Mouse (Mus musculus): ENCODE measurements around the gene Khdc3. TPM values are rescaled to one million over a fixed set of nuclear protein-coding genes. Genes with fewer than 3 reads are reported as not detected.

Gene Khdc3
- polyA plus RNA-seq (2015; fragmentation: Nextera tagmentation; extraction: Ambion mirVana), result 0.12 and 0.14 TPM in 2 replicates

DNA sequence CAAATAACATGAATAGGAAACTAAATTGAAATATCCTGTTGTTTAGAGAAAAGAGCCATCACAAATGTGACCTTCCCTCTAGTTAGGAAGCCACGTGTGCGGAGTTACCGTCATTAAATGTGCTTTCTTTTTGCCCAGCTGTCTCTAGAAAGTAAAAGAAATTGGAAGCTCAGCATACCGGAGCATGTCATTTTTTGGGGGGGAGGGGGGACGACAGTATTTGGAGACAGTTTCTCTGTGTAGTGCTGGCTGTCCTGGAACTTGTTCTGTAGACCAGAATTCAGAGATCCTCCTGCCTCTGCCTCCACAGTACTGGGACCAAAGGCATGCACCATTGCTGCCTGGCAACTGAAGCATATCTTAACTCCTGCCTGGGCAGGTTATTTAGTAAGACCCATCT, at the start of gene Khdc3:
Khdc3 (plus strand) TSS at position 301 of the 400 bp plus-strand sequence.
- H3K4me3 ChIP-seq (ENCODE audit: low read depth, low read length), result no peak within 1 kb of the TSS
- H3K36me3 ChIP-seq (ENCODE audit: insufficient read depth, low read length), result no peaks in the 10 kb centered on the region
- H3K27ac ChIP-seq (ENCODE audit: low read length), result no peak within 1 kb of the TSS
- no peak within 1 kb of the TSS for H3K9ac ChIP-seq (replicated peaks; ENCODE audit: low read depth)
- DNase-seq (ENCODE audit: low spot score), result no peak
- WGBS, result 84% methylated on average over 5 of the region's 5 CpGs
- ATAC-seq, result no peak
- 0 out of 2 replicates have a peak, but pooled peaks cover 3% of the 10 kb centered on the region for H3K4me1 ChIP-seq (ENCODE audit: insufficient read depth, low read depth, low read length)
- H3K4me2 ChIP-seq (replicated peaks; ENCODE audit: low read depth, low read length), result no peak within 1 kb of the TSS
- H3K9me3 ChIP-seq (ENCODE audit: low read length), result no peaks in the 10 kb centered on the region
- H3K27me3 ChIP-seq (replicated peaks; ENCODE audit: insufficient read depth, low read length), result no peaks in the 10 kb centered on the region
- TF ChIP-seq EP300 (IDR thresholded peaks at IDR 0.05) (no peak), CTCF (IDR thresholded peaks at IDR 0.05) (no peak)

DNA sequence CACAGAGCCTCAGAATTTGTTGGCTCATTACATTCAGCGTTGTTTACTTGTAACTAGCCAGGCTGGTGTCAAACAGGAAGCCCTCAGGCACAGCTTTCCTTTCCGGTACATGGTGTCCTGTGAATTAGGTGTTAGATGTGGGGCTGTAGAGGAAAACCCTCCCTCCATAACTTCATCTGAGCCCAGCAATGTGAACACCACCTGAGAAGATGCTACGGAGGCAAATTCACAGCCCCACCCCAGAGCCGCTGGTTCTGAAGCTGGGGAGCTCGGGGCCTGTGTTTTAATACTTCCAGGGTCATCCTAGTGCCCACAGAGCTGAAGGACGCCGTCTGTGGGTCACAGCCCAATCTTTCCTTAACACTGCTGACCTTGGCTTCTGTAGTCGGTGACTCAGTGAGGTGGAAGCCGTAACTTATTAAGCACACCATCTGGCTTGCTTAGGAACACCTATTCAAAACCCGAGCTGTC, 46.2 kb upstream of the Khdc3 start:
- ATAC-seq, result peak; percentile 35; the same call in 1 of the 2 replicates
- 55% methylated on average over 10 of the region's 10 CpGs for WGBS

DNA sequence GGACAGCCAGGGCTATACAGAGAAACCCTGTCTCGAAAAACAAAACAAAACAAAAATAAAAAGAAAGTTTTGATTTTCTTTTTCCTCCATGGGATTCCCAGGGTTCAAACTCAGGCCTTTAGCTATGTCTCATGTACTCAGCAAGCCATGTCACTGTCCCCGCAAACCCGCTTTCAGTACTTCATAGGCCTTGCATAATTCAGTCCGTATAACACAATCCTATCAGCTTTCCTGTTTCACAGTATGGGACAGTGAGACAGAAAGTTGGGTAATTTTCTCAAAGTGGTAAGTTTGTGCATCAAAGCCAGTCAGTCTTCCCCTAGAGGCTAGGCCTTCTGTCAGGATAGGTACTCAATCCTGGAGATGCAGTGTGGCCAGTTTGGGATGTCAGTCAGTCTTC, 42.4 kb upstream of the Khdc3 start:
- H3K27ac ChIP-seq (ENCODE audit: low read length), result no peak overlapping the region
- H3K9ac ChIP-seq (replicated peaks; ENCODE audit: low read depth), result no peak overlapping the region
- WGBS, result 85% methylated on average over 4 of the region's 4 CpGs
- no peaks in the 10 kb centered on the region for H3K4me1 ChIP-seq (ENCODE audit: insufficient read depth, low read depth, low read length)
- TF ChIP-seq EP300 (IDR thresholded peaks at IDR 0.05) (no peak), CTCF (IDR thresholded peaks at IDR 0.05) (no peak)
- no peaks in the 10 kb centered on the region for H3K9me3 ChIP-seq (ENCODE audit: low read length)
- DNase-seq (ENCODE audit: low spot score) (no peak), ATAC-seq (no peak)
- H3K36me3 ChIP-seq (ENCODE audit: insufficient read depth, low read length), result no peaks in the 10 kb centered on the region
- no peak overlapping the region for H3K4me3 ChIP-seq (ENCODE audit: low read depth, low read length)
- H3K27me3 ChIP-seq (replicated peaks; ENCODE audit: insufficient read depth, low read length), result no peaks in the 10 kb centered on the region
- no peak overlapping the region for H3K4me2 ChIP-seq (replicated peaks; ENCODE audit: low read depth, low read length)

More for the DNA sequence above, 46.2 kb upstream of the Khdc3 start:
- Histone ChIP-seq H3K4me3 (ENCODE audit: low read depth, low read length) (no peak overlapping the region), H3K27ac (ENCODE audit: low read length) (no peak overlapping the region), H3K9ac (replicated peaks; ENCODE audit: low read depth) (no peak overlapping the region), H3K4me1 (ENCODE audit: insufficient read depth, low read depth, low read length) (no peaks in the 10 kb centered on the region), H3K4me2 (replicated peaks; ENCODE audit: low read depth, low read length) (no peak overlapping the region), H3K27me3 (replicated peaks; ENCODE audit: insufficient read depth, low read length) (no peaks in the 10 kb centered on the region), H3K9me3 (ENCODE audit: low read length) (no peaks in the 10 kb centered on the region), H3K36me3 (ENCODE audit: insufficient read depth, low read length) (no peaks in the 10 kb centered on the region)
- TF ChIP-seq CTCF (IDR thresholded peaks at IDR 0.05) (no peak), EP300 (IDR thresholded peaks at IDR 0.05) (peak; percentile 90)
- DNase-seq (ENCODE audit: low spot score), result peak; percentile 33

DNA sequence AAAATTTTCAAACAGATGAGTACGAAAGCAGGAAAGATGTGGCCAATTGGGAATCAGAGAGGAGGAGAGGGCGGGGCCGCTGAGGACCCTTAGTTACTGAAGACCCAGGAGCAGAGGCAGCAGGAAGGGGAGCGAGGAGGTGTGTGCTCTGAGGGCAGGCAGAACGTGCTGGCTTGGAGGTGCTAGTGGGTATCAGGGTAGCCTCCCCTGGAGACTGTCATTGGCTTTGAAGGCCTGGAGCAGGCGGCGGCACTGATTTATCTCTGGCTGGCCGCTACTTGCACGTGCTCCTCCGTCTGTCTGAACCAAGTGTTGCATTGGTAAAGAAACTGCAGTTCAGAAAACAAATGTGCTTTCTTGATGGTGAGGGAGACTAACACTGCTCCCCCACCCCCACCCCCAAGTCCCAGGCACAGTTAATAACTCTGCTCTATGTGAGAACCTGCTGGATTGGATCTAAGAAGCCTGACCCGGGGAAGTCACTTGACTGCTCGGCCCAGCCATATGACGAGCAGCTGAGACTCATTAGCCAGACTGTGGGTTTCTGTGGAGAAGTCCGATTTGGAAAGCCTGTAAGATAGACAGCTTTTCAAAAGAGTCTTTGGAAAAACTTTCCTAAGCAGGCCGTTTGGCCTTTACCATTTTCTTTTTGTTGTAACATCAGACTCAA, 37.9 kb upstream of the Khdc3 start:
- 36% methylated on average over 15 of the region's 15 CpGs for WGBS
- DNase-seq (ENCODE audit: low spot score) (no peak), ATAC-seq (no peak)
- Histone ChIP-seq H3K9ac (replicated peaks; ENCODE audit: low read depth) (no peak overlapping the region), H3K4me1 (ENCODE audit: insufficient read depth, low read depth, low read length) (peaks cover 7% of the 10 kb centered on the region; the same call in 1 of the 2 replicates), H3K4me3 (ENCODE audit: low read depth, low read length) (no peak overlapping the region), H3K9me3 (ENCODE audit: low read length) (no peaks in the 10 kb centered on the region), H3K27ac (ENCODE audit: low read length) (no peak overlapping the region), H3K36me3 (ENCODE audit: insufficient read depth, low read length) (no peaks in the 10 kb centered on the region), H3K27me3 (replicated peaks; ENCODE audit: insufficient read depth, low read length) (no peaks in the 10 kb centered on the region), H3K4me2 (replicated peaks; ENCODE audit: low read depth, low read length) (no peak overlapping the region)
- TF ChIP-seq EP300 (IDR thresholded peaks at IDR 0.05) (no peak), CTCF (IDR thresholded peaks at IDR 0.05) (no peak)

DNA sequence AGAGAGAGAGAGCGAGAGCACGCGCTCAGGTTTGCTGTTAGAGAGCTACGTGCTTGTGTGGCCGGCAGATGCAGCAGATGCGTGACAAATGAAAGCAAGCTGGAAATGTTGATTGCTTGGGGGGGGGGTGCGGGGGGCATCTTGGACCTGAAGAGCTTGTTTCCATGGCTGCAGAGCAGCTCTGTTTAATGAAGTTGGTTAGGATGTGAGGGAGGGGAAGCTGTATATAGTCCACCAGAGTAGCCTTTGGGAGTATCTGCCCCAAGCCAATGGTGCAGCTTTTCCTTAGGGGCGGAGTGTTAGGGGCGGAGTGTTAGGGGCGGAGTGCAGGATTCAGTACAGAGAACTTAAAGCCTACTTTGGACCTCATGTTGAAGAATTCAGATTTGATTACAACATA, 34.5 kb upstream of the Khdc3 start:
- DNase-seq (ENCODE audit: low spot score), result peak; percentile 83
- H3K27me3 ChIP-seq (replicated peaks; ENCODE audit: insufficient read depth, low read length), result no peaks in the 10 kb centered on the region
- H3K9ac ChIP-seq (replicated peaks; ENCODE audit: low read depth), result no peak overlapping the region
- H3K4me3 ChIP-seq (ENCODE audit: low read depth, low read length), result no peak overlapping the region
- 0 out of 2 replicates have a peak overlapping the region, but pooled peaks have one; percentile 9 for H3K27ac ChIP-seq (ENCODE audit: low read length)
- H3K4me2 ChIP-seq (replicated peaks; ENCODE audit: low read depth, low read length), result peak overlapping the region; percentile 12; the same call in 1 of the 2 replicates
- 29% methylated on average over 8 of the region's 10 CpGs for WGBS
- peaks cover 7% of the 10 kb centered on the region; the same call in 1 of the 2 replicates for H3K4me1 ChIP-seq (ENCODE audit: insufficient read depth, low read depth, low read length)
- peak; percentile 19; the same call in 1 of the 2 replicates for TF ChIP-seq EP300 (IDR thresholded peaks at IDR 0.05)
- no peak for TF ChIP-seq CTCF (IDR thresholded peaks at IDR 0.05)
- no peaks in the 10 kb centered on the region for H3K36me3 ChIP-seq (ENCODE audit: insufficient read depth, low read length)
- ATAC-seq, result peak; percentile 59
- H3K9me3 ChIP-seq (ENCODE audit: low read length), result no peaks in the 10 kb centered on the region

DNA sequence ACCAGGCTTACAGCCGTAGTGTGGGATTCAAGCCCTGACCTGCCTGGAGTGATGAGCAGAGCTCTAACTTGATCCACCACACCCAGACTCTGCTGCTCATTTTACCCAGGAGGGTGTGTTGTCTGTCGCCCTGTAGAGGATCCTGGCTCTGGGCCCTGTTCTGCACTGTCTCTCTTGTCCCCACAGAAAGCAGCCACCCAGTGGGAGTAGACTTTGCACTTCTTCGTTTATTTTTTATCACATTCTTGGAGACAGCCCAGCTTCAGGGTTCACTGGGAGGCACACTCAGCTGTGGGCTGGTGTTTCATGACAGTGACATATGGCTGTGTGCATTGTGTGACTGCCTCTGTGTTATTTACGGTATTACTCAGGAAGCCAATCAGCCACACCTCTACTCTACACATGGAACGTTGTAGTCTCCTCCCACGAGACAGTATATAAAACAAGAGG, 33.4 kb upstream of the Khdc3 start:
- Histone ChIP-seq H3K4me1 (ENCODE audit: insufficient read depth, low read depth, low read length) (peaks cover 7% of the 10 kb centered on the region; the same call in 1 of the 2 replicates), H3K27ac (ENCODE audit: low read length) (peak overlapping the region; percentile 82), H3K4me3 (ENCODE audit: low read depth, low read length) (no peak overlapping the region), H3K27me3 (replicated peaks; ENCODE audit: insufficient read depth, low read length) (no peaks in the 10 kb centered on the region), H3K36me3 (ENCODE audit: insufficient read depth, low read length) (no peaks in the 10 kb centered on the region), H3K9me3 (ENCODE audit: low read length) (no peaks in the 10 kb centered on the region), H3K9ac (replicated peaks; ENCODE audit: low read depth) (no peak overlapping the region; the same call in 1 of the 2 replicates), H3K4me2 (replicated peaks; ENCODE audit: low read depth, low read length) (no peak overlapping the region)
- 10% methylated on average over 6 of the region's 6 CpGs for WGBS
- DNase-seq (ENCODE audit: low spot score), result peak; percentile 79
- peak; percentile 83 for ATAC-seq
- peak; percentile 81; the same call in 1 of the 2 replicates for TF ChIP-seq EP300 (IDR thresholded peaks at IDR 0.05)
- TF ChIP-seq CTCF (IDR thresholded peaks at IDR 0.05), result peak; percentile 10; the same call in 1 of the 2 replicates
